Mouse (Mus musculus) CD4-positive, CD25-positive, alpha-beta regulatory T cell, adult 2 months (primary cell): Measurements from ENCODE around the gene Glra1.
"Not testable (repeated sequence)": the region's sequence is repeated elsewhere in the genome, so short reads cannot be mapped to it uniquely, and the experiment has no call there.

Source experiments
- DNase-seq: peaks from one replicate; pipeline ENCODE4 v3.0.0-alpha.2; 2012; ENCODE audit warnings: low read depth, low spot score

Gene Glra1

GRCm38 (mm10) chr11:55607808-55608523, at the start of gene Glra1:
TSS of gene Glra1 (minus strand) at chr11:55608198.
- peak; percentile 50 for DNase-seq

DNA sequence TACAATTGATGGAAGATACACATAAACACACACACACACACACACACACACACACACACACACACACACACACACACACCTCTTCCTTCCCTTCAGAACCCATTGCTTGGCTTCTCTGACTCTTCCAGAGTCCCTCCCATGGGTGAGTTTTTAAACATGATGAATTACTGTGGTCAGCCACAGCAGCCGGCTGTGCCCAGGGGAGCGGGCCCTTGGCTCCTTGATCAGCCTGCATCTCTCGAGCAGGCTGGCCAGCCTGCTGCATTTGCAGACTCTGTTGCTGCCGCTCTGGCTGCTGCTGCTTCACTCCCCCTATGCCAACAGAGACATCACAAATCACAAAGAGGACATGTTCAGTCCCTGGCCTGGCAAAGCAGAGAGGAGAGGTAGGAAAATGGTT, 29.0 kb upstream of the Glra1 start:
- no peak for DNase-seq

- no peak for DNase-seq
These were observed 25.9 kb upstream of the Glra1 start for GRCm38 (mm10) chr11:55633901-55634300.

GRCm38 (mm10) chr11:55614631-55615030, 6.6 kb upstream of the Glra1 start:
- not testable (repeated sequence) for DNase-seq

GRCm38 (mm10) chr11:55608524-55608920, 524 bp upstream of the Glra1 start:
- DNase-seq, result no peak

- DNase-seq, result no peak
These were observed 761 bp downstream of the Glra1 start for GRCm38 (mm10) chr11:55607066-55607807.

GRCm38 (mm10) chr11:55601447-55602065, 6.4 kb downstream of the Glra1 start:
- no peak for DNase-seq

DNA sequence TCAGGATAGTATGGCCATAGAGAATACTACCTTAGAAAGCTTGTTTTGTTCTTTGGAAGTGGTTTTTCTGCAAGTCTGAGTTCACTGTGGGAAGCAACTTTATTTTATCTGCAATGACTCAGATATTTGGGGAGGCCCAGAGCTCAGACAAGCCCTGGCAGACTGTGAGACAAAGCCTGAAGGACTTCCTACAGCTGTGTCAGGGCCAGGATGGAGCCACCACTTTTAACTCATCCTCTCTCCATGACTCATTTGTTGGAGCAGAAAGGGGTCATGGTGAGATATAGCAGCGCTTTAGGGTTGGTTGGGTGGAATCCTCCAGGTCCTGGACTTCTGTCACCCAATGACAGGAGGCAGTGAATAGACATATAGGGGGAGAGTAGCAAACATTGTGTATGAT, 12.3 kb downstream of the Glra1 start:
- DNase-seq, result no peak

- DNase-seq, result no peak
These were observed 13.6 kb downstream of the Glra1 start for GRCm38 (mm10) chr11:55594411-55594810.

DNA sequence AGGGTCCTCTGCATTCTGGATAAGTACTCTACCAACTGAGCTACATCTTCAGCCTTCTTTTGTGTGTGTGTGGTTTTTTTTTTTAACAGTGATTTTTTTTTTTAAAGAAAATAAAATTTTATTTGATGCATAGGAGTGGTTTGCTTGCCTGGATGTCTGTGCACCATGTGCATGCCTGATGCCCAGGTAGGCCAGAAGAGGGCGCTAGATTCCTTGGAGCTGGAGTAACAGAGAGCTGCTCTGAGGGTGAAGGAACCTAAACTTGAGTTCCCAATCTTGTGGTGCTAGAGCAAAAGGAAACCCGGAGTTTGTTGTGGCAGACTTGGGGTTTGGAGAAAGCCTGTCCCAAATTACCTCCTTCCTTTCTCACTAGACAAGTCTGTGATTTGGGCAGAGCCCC, 16.8 kb downstream of the Glra1 start:
- no peak for DNase-seq

DNA sequence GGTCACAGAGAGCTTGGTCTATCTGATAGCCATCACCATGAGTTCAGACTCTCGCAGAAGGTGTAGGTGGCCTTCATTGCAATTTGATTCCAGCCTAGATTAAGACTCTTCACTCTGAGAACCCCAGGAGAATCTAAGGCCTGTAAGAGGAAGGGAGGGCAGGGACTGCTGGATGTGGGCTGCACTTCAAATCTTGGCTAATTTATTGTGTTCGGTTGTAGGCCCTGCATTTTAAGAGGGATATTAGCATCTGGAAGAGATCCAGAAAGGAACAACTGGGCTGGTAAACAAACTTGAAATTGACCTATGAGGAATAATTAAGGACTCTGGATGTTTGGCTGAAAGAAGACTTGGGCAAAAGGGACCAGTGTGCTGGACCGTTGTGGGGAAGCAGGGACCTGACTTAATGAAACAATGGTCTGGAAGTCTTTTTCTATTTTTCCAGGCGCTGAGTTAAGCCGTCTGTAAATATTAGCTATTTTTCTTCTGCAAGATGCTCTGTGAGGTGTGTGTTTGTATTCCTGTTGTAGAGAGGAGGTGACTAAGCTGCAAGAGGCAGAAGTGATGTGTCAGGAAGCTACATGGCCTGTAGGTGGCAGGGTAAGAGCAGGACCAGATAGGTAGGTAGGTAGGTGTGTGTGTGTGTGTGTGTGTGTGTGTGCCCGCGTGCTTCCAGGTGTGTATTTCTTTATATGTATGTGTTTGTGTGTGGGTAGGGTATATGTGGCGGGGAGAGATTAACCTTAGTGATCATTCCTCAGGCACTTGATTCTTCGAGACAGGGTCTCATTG, 18.4 kb downstream of the Glra1 start:
- DNase-seq, result no peak

- no peak for DNase-seq
These were observed 33.6 kb downstream of the Glra1 start for GRCm38 (mm10) chr11:55574397-55574796.

GRCm38 (mm10) chr11:55571144-55571543, 36.9 kb downstream of the Glra1 start:
- DNase-seq, result peak; percentile 8

DNA sequence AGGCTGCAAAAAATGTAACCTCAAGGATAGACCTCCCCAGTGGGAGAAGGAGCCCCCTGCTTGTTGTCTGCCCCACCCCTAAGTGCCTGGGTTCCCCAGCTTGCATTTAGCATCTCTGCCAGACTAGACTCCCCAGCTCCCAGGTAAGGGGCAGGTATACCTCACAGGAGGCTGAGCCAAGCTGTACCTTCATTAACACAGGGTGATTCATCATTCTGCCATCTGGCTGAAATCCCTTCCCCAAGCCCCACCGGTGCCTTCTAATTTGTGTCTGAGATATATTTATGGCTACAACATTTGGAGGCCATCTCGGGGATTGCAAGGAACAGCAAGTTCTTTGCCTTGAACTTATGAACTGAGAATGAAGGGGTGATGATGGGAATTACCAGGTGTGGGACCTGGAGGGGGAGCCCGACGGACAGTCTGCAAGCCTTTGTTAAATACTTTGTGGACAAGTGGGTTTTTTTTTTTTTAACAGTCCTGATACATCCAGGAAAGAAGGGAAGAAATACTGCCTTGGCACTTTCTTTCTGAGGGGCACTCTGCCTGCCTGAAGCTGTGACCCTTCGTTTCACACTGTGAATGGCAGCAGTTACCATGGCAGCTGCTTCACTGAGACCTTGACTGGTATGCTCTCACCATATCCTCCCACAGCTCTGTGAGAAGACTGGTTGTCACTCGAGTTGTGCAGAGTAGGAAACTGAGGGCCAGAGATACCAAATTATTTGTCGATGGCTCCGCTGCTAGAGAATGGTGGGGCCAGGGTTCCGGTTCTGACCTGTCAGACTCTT, 41.5 kb downstream of the Glra1 start:
- no peak for DNase-seq

DNA sequence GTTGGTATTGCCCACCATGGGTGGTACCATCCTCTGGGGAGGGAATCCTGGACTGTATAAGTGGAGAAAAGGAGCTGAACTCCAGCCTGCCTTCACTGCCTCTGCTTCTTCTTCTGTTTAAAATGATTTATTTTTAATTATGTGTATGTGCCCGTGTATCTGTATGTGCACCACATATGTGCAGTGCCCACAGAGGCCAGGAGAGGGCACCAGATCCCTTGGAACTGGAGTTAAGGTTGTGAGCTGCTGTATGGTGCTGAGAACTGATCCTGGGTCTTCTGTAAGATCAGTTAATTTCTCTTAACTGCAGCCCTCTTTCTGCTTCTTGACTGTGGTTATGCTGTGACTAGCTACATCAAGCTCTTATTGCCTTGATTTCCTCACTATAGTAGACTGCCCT, 62.3 kb downstream of the Glra1 start:
- no peak for DNase-seq

DNA sequence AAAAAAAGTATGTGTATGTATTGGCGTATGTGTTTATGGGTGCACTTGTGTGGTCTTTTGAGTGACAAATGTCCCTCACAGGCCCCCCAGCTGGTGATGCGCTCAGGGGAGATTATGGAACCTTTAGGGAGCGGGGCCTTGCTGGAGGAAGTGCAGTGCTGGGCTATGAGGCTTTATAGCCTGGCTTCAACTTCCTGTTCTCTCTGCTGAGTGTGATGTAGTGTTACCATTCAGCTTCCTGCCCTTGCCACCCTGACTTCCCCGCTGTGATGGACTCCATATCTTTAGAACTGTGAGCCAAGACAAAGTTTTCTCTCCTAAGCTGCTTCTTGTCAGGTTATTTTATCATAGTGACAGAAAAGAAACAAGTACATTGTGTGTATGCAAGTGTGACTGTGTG, 65.3 kb downstream of the Glra1 start:
- no peak for DNase-seq

DNA sequence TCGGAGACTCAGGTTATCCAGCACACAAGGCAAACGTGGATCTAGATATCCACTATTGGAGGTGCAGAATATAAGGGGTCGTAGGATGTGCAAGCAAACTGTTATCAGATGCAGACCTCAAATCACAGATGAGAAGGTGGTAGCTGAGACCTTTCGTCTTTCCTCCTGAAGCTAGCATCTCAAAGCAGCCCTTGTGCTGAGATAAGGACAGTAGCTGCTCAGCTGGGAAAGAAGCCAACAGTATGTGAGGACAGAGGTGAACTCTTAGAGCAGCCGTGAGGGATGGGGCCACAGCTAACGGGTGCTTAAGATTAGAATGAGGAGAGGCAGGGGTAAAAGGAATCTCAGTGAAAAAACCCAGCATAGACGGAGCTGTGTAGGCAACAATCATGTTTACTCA, 65.9 kb downstream of the Glra1 start:
- no peak for DNase-seq

GRCm38 (mm10) chr11:55534766-55535165, 73.2 kb downstream of the Glra1 start:
- no peak for DNase-seq

DNA sequence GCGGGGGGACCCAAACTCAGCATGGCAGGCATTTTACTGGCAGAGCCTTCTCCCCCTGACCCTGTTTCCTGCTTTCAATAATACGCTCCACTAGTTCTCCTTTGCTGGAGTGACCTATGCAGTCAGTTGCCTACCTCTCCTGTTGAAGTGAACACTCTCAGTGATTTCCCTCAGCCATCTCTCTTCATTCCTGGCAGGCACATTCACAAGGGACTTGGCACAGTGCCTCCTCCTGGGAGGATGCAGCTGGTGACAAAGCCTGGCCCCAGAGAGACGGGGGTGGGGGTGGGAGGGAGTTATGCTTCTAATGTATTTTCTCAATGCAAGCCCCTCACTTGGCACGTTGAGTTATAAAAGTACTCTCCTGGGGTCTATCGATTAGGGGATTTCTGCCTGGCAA, 74.6 kb downstream of the Glra1 start:
- no peak for DNase-seq

DNA sequence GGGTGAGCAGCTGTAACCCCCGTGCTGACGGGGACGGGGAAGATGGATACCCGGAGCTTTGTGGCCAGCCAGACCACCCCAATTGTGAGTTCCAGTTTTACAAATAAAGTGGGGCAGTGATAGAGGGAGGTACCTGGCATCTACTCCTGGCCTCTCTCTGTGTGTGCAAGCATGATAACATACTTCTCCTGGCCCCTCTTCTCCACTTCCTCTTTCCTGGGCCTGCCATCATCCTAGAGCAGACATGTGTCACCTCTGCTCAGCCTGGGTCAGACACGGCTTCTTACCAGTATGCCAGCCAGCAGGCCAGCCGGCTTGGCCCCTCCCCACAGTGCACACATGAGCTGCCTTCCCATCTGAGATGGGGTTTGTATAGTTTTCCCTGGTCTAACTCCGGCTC, 77.3 kb downstream of the Glra1 start:
- no peak for DNase-seq
